Mouse (Mus musculus): ENCODE data around the gene Postn.

The Postn gene

DNA sequence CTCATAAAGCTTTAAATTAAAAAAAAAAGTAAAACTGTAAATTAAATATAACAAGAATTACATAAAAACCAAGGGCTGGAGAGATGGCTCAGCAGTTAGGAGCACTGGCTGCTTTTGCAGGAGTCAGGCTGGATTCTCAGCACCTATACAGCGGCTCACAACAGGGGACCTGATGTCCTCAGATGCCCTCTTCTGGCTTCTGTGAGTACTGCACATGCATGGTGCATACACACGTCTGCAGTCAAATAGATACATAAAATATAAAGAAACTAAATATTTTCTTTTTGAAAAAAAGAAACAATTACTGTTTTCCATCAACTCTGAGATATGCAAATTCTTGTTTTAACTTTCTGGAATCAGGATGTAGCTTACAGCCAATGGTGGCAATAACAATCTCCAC lies 60.8 kb downstream of the Postn start:
- TF ChIP-seq NANOG (IDR thresholded peaks at IDR 0.05; ENCODE audit: borderline replicate concordance, low read length) (no peak), CTCF (conservative IDR thresholded peaks at IDR 0.05; ENCODE audit: low read length) (peak; percentile 51), POU5F1 (IDR thresholded peaks at IDR 0.05; ENCODE audit: borderline replicate concordance, low read length) (no peak)
- Histone ChIP-seq H3K4me1 (replicated peaks; ENCODE audit: low read depth, low read length) (no peaks in the 10 kb centered on the region), H3K36me3 (ENCODE audit: insufficient read depth, low read length) (no peaks in the 10 kb centered on the region), H3K9me3 (ENCODE audit: low read length) (no peaks in the 10 kb centered on the region), H3K27me3 (ENCODE audit: insufficient read depth, low read length) (no peaks in the 10 kb centered on the region), H3K4me3 (replicated peaks; ENCODE audit: low read length) (no peak overlapping the region)

DNA sequence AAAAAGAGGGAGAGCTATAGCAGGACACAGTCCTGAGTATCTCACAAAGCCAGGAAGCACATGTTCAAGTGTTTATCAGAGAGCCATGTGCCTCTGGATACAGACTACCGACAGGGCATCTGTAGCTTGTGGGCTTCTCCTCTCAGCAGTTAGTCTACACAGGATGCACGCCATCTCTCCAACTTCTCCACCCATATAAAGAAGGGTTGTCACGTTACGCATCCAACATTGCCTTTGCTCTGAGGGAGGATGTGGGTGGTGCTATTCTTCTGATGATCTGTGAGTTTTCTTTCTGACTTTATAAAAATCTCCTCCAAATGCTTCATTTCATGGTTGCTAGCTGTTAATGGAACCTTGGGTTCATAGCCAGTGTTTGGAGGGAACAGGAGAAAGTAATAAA lies 63.2 kb downstream of the Postn start:
- no peaks in the 10 kb centered on the region for H3K36me3 ChIP-seq (ENCODE audit: insufficient read depth, low read length)
- H3K4me3 ChIP-seq (replicated peaks; ENCODE audit: low read length) = no peak overlapping the region
- H3K9me3 ChIP-seq (ENCODE audit: low read length) = peaks cover 9% of the 10 kb centered on the region
- no peak for TF ChIP-seq NANOG (IDR thresholded peaks at IDR 0.05; ENCODE audit: borderline replicate concordance, low read length)
- no peak for TF ChIP-seq CTCF (conservative IDR thresholded peaks at IDR 0.05; ENCODE audit: low read length)
- no peak for TF ChIP-seq POU5F1 (IDR thresholded peaks at IDR 0.05; ENCODE audit: borderline replicate concordance, low read length)
- H3K27me3 ChIP-seq (ENCODE audit: insufficient read depth, low read length) = no peaks in the 10 kb centered on the region
- H3K4me1 ChIP-seq (replicated peaks; ENCODE audit: low read depth, low read length) = no peaks in the 10 kb centered on the region

GRCm38 (mm10) chr3:54431663-54432062 lies 70.8 kb downstream of the Postn start:
- Histone ChIP-seq H3K9me3 (ENCODE audit: low read length) (peaks cover 9% of the 10 kb centered on the region), H3K4me1 (replicated peaks; ENCODE audit: low read depth, low read length) (no peaks in the 10 kb centered on the region), H3K36me3 (ENCODE audit: insufficient read depth, low read length) (no peaks in the 10 kb centered on the region), H3K4me3 (replicated peaks; ENCODE audit: low read length) (no peak overlapping the region), H3K27me3 (ENCODE audit: insufficient read depth, low read length) (no peaks in the 10 kb centered on the region)
- TF ChIP-seq POU5F1 (IDR thresholded peaks at IDR 0.05; ENCODE audit: borderline replicate concordance, low read length) (no peak), NANOG (IDR thresholded peaks at IDR 0.05; ENCODE audit: borderline replicate concordance, low read length) (no peak), CTCF (conservative IDR thresholded peaks at IDR 0.05; ENCODE audit: low read length) (no peak)

DNA sequence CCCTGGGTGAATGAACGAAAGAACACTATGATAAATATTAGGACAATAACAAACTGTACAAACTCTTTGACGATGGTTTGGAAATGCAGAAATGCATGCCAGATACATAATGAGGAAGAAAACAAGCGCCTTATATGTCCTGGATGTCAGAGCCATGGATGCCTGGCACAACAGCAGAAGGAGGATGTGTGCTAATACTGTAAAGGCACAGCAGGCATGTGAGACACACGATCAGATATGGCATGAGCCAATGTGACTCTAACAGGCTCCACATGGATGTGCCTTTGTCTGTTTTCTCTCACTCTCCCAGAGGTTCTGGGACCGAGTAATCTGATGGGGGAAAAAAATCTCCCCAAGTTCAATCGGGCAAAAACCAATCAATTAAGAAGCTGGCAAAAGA lies 71.3 kb downstream of the Postn start:
- Histone ChIP-seq H3K4me3 (replicated peaks; ENCODE audit: low read length) (no peak overlapping the region), H3K9me3 (ENCODE audit: low read length) (peaks cover 6% of the 10 kb centered on the region), H3K4me1 (replicated peaks; ENCODE audit: low read depth, low read length) (no peaks in the 10 kb centered on the region), H3K27me3 (ENCODE audit: insufficient read depth, low read length) (no peaks in the 10 kb centered on the region), H3K36me3 (ENCODE audit: insufficient read depth, low read length) (no peaks in the 10 kb centered on the region)
- TF ChIP-seq POU5F1 (IDR thresholded peaks at IDR 0.05; ENCODE audit: borderline replicate concordance, low read length) (no peak), CTCF (conservative IDR thresholded peaks at IDR 0.05; ENCODE audit: low read length) (no peak), NANOG (IDR thresholded peaks at IDR 0.05; ENCODE audit: borderline replicate concordance, low read length) (no peak)

GRCm38 (mm10) chr3:54432605-54433004 lies 71.7 kb downstream of the Postn start:
- Histone ChIP-seq H3K4me1 (replicated peaks; ENCODE audit: low read depth, low read length) (no peaks in the 10 kb centered on the region), H3K36me3 (ENCODE audit: insufficient read depth, low read length) (no peaks in the 10 kb centered on the region)
- TF ChIP-seq CTCF (conservative IDR thresholded peaks at IDR 0.05; ENCODE audit: low read length) = no peak
- no peak for TF ChIP-seq NANOG (IDR thresholded peaks at IDR 0.05; ENCODE audit: borderline replicate concordance, low read length)
- TF ChIP-seq POU5F1 (IDR thresholded peaks at IDR 0.05; ENCODE audit: borderline replicate concordance, low read length) = no peak

GRCm38 (mm10) chr3:54434571-54434970 lies 73.7 kb downstream of the Postn start:
- Histone ChIP-seq H3K9me3 (ENCODE audit: low read length) (no peaks in the 10 kb centered on the region), H3K4me1 (replicated peaks; ENCODE audit: low read depth, low read length) (no peaks in the 10 kb centered on the region), H3K27me3 (ENCODE audit: insufficient read depth, low read length) (no peaks in the 10 kb centered on the region), H3K4me3 (replicated peaks; ENCODE audit: low read length) (no peak overlapping the region), H3K36me3 (ENCODE audit: insufficient read depth, low read length) (no peaks in the 10 kb centered on the region)
- TF ChIP-seq CTCF (conservative IDR thresholded peaks at IDR 0.05; ENCODE audit: low read length) (no peak), NANOG (IDR thresholded peaks at IDR 0.05; ENCODE audit: borderline replicate concordance, low read length) (no peak), POU5F1 (IDR thresholded peaks at IDR 0.05; ENCODE audit: borderline replicate concordance, low read length) (no peak)

More at GRCm38 (mm10) chr3:54432605-54433004, 71.7 kb downstream of the Postn start:
- Histone ChIP-seq H3K9me3 (ENCODE audit: low read length) (peaks cover 2% of the 10 kb centered on the region; the same call in 1 of the 2 replicates), H3K4me3 (replicated peaks; ENCODE audit: low read length) (no peak overlapping the region), H3K27me3 (ENCODE audit: insufficient read depth, low read length) (no peaks in the 10 kb centered on the region)

DNA sequence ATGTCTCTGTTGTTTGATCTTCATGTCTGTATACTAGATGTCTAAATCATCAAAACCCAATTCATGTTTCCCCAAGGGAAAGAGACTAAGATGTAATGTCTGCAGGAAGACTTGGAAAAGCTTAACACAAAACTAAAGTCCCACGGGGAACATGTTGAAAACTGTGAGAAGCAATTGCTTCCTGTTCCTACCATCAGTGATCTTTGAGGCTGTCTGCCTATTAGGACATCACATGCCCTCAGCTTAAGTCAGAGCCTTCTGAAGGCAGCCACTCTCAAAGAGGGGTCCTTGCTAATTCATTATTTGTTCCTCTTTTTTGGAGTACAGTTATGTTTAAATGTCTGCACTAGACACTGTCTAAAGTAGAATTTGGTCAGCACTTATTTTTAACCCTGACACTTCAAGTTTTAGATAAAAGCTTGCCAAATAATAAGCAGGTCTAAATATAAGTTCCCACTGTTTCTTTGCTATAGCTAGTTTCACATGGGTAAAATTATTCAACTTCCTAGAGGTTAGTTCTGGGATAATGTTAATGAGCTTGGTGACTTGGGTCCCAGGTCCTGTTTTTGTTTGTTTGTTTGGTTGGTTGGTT lies 75.6 kb downstream of the Postn start:
- H3K4me3 ChIP-seq (replicated peaks; ENCODE audit: low read length) = no peak overlapping the region
- H3K27me3 ChIP-seq (ENCODE audit: insufficient read depth, low read length) = no peaks in the 10 kb centered on the region
- TF ChIP-seq NANOG (IDR thresholded peaks at IDR 0.05; ENCODE audit: borderline replicate concordance, low read length) (no peak), CTCF (conservative IDR thresholded peaks at IDR 0.05; ENCODE audit: low read length) (no peak), POU5F1 (IDR thresholded peaks at IDR 0.05; ENCODE audit: borderline replicate concordance, low read length) (no peak)
- H3K9me3 ChIP-seq (ENCODE audit: low read length) = no peaks in the 10 kb centered on the region
- no peaks in the 10 kb centered on the region for H3K36me3 ChIP-seq (ENCODE audit: insufficient read depth, low read length)
- H3K4me1 ChIP-seq (replicated peaks; ENCODE audit: low read depth, low read length) = no peaks in the 10 kb centered on the region
